Mouse (Mus musculus) cerebellum, adult 11 months (tissue): ENCODE data around the gene Olfr519.

ENCODE experiments used
- DNase-seq: peaks from one replicate; pipeline ENCODE4 v3.0.0; 2022

The Olfr519 gene

GRCm38 (mm10) chr7:108894320-108894719, at the start of gene Olfr519:
TSS of gene Olfr519 (minus strand) at chr7:108894420.
- DNase-seq: no peak

GRCm38 (mm10) chr7:108944002-108944401, 49.8 kb upstream of the Olfr519 start:
- peak; percentile 49 for DNase-seq

GRCm38 (mm10) chr7:108941466-108941865, 47.2 kb upstream of the Olfr519 start:
- DNase-seq: no peak

GRCm38 (mm10) chr7:108936591-108936990, 42.4 kb upstream of the Olfr519 start:
- no peak for DNase-seq

GRCm38 (mm10) chr7:108935411-108935810, 41.2 kb upstream of the Olfr519 start:
- DNase-seq: no peak

- no peak for DNase-seq
Measured at GRCm38 (mm10) chr7:108934836-108935235, 40.6 kb upstream of the Olfr519 start.

GRCm38 (mm10) chr7:108933794-108934731, 39.8 kb upstream of the Olfr519 start, which contains the start of gene Eif3f:
TSS of gene Eif3f (plus strand) at chr7:108934417.
- peak; percentile 96 for DNase-seq

GRCm38 (mm10) chr7:108929726-108930393, 35.6 kb upstream of the Olfr519 start, which contains the start of gene Nlrp10:
TSS of gene Nlrp10 (minus strand) at chr7:108930178.
- no peak for DNase-seq

GRCm38 (mm10) chr7:108928280-108929188, 34.3 kb upstream of the Olfr519 start:
- DNase-seq: no peak

- DNase-seq: no peak
Measured at GRCm38 (mm10) chr7:108927043-108927442, 32.8 kb upstream of the Olfr519 start.

GRCm38 (mm10) chr7:108903969-108904368, 9.7 kb upstream of the Olfr519 start:
- no peak for DNase-seq

GRCm38 (mm10) chr7:108884906-108885305, 9.3 kb downstream of the Olfr519 start, which contains the start of gene Olfr518:
TSS of gene Olfr518 (minus strand) at chr7:108885006.
- DNase-seq: no peak

GRCm38 (mm10) chr7:108872279-108872678, 21.9 kb downstream of the Olfr519 start, which contains the start of gene Olfr517:
TSS of gene Olfr517 (minus strand) at chr7:108872379.
- DNase-seq: no peak

- no peak for DNase-seq
Measured at GRCm38 (mm10) chr7:108850429-108850828, 43.8 kb downstream of the Olfr519 start, which contains the start of gene Olfr516. TSS of gene Olfr516 (minus strand) at chr7:108850529.
